Mouse (Mus musculus) lung, adult 2 months (tissue): Measurements from ENCODE around the gene Casp1.

ENCODE experiments used
- CTCF ChIP-seq: fragments of 200-500 bp; IDR thresholded peaks from 2 replicates; pipeline ENCODE4 v1.5.1; 2011; ENCODE audit warnings: mild to moderate bottlenecking, low read length, control low read depth; ENCODE audit not compliant: insufficient read depth
- POLR2A ChIP-seq: fragments of 200-500 bp; IDR thresholded peaks from 2 replicates; pipeline ENCODE4 v1.6.1; 2011; ENCODE audit warnings: low read depth, mild to moderate bottlenecking, control low read depth, low read length, borderline replicate concordance; ENCODE audit errors: extremely low read depth

DNA sequence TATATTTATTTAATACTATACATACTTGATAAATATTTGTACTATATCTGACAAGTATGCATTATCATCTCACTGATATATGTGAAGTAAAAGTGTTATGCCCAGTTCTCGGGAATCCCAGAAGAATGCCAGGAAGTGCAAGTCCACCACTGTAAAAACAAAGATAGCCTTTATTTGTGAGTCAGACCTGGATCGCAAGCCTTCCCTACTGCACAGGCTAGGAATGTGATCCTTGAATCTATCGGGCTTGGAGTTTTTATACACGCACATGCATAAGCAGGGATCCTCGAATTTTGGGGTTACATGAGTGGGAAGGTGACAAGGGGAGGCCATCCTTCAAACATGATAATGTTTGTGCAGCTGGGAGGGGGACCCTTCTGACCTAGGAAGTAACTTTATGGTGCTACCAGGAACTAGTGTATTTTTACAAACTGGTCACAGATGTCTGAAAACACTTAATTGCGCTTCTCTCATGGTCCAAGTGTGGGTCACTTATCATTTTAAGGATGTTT lies 26.9 kb upstream of the Casp1 start:
- no peak for TF ChIP-seq CTCF
- TF ChIP-seq POLR2A: no peak
